Mouse (Mus musculus): Measurements from ENCODE around the gene Gm7145.
"Not testable (repeated sequence)": the region's sequence is repeated elsewhere in the genome, so short reads cannot be mapped to it uniquely, and the experiment has no call there.

Gm7145 gene

DNA sequence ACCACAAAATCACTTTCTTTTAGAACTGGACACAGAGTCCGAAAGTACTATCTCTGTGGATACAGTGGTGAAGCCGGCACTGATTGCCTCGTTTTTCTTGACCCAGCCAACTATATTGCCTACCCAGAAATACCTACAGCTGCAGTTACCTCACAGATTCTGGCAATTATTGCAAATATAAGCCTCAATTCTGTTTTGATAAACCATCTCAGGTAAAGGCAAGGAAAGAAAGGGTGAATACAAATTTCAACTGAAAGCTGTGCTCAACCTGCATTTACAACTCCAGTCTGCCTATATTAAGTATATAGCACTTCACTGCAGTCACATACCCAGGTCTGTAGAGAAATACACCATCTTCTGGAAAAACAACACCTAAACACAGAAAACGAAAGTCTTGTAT, at the start of gene Gm7145:
Gene Gm7145, plus strand, starts transcription at position 301 of the 400 bp plus-strand sequence.
- DNase-seq (ENCODE audit: low spot score): no peak

DNA sequence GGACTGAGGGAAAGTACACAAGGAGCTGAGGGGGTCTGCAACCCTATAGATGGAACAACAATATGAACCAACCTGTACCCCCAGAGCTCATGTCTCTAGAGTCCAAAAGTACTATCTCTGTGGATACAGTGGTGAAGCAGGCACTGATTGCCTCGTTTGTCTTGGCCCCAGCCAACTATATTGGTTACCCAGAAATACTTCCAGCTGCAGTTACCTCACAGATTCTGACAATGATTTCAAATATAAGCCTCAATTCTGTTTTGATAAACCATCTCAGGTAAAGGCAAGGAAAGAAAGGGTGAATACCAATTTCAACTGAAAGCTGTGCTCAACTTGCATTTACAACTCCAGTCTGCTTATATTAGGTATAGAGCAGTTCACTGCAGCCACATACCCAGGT, 38.0 kb upstream of the Gm7145 start, which contains the start of gene Gm28168:
Gene Gm28168, plus strand, starts transcription at position 301 of the 400 bp plus-strand sequence.
- not testable (repeated sequence) for DNase-seq (ENCODE audit: low spot score)

DNA sequence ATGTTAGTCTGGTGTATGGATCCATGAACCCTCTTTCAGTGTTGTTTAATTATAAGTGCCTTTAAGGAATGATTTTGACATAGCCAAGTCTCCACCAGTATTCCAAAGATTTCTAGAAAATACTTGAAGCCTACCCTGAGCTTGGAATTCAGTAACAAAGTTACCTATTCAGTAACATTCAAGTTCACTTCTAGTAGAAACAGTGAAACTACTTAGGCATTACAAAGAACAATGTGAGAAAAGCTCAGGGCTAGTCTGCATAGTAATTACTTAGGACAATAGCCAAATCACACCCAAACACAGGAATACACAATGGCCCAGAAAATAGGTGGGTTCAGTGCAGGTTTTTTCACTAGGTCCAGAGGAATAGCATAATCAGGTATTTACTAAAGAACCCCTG, 38.1 kb downstream of the Gm7145 start:
- not testable (repeated sequence) for DNase-seq (ENCODE audit: low spot score)

DNA sequence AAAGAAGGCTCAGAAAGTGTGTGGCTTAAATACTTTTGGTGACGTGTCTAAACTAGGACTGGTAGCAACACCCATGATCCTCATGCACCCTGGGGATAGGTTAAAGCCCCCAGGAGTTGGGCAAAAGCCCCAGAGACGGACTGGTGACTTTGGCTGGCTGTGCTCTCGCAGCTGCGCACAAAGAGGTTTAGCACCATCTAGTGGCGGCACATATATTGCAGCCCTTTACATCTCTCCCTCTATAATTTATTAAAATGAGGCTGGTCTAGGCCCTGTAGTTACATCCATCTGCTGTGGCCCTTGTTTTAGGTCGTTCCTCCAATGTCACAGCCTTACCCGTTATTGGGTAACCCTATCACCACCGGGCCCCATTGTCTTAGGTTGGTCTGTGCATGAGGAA, 47.0 kb downstream of the Gm7145 start:
- DNase-seq (ENCODE audit: low spot score): not testable (repeated sequence)

Measured in ovary, postnatal 14 days (tissue).